ENCODE assay signal across 7 mouse cellular contexts in genomic region chr2:152415287-152415686, GRCm38 (mm10). TPM values are rescaled to one million over a fixed set of nuclear protein-coding genes. Genes with fewer than 3 reads are reported as not detected.
A peak's percentile ranks its signal among the peaks of the same experiment; 100 is the strongest.
DNase-seq lines count a peak whose midpoint lies in the region; ATAC-seq and TF ChIP-seq lines count a peak whose summit lies in the region.

TSS of gene 6820408C15Rik (plus strand) at chr2:152415587.

- H3K4me2 ChIP-seq in lung, embryonic 14.5 days: peak within 1 kb of the TSS; percentile 96
- H3K4me2 ChIP-seq in intestine, postnatal 0 days (replicated peaks; ENCODE audit: low read depth): peak within 1 kb of the TSS; percentile 86
- H3K4me2 ChIP-seq in neural tube, embryonic 15.5 days: peak within 1 kb of the TSS; percentile 91

- H3K4me3 ChIP-seq in lung, embryonic 14.5 days (ENCODE audit: low read depth, low read length): peak within 1 kb of the TSS; percentile 96
- H3K4me3 ChIP-seq in intestine, postnatal 0 days (ENCODE audit: low read depth, low read length): peak within 1 kb of the TSS; percentile 90
- peak within 1 kb of the TSS; percentile 86 for H3K4me3 ChIP-seq in neural tube, embryonic 15.5 days (replicated peaks)

- 17% methylated on average over 4 of the region's 4 CpGs for WGBS in lung, embryonic 14.5 days
- WGBS in intestine, postnatal 0 days: 26% methylated on average over 4 of the region's 4 CpGs
- 28% methylated on average over 4 of the region's 4 CpGs for WGBS in neural tube, embryonic 15.5 days

- H3K36me3 ChIP-seq in lung, embryonic 14.5 days (ENCODE audit: insufficient read depth): 0 out of 2 replicates have a peak, but pooled peaks cover 4% of the 10 kb centered on the region
- H3K36me3 ChIP-seq in intestine, postnatal 0 days (ENCODE audit: control insufficient read depth, insufficient read depth): no peaks in the 10 kb centered on the region
- no peaks in the 10 kb centered on the region; the same call in 1 of the 2 replicates for H3K36me3 ChIP-seq in neural tube, embryonic 15.5 days

- TF ChIP-seq CTCF in lung, embryonic 14.5 days (IDR thresholded peaks at IDR 0.05; ENCODE audit: low read depth): no peak
- no peak for TF ChIP-seq CTCF in intestine, postnatal 0 days (IDR thresholded peaks at IDR 0.05; ENCODE audit: low read depth)

- DNase-seq in lung, embryonic 14.5 days: no peak
- DNase-seq in lung, postnatal 36 days: no peak
- no peak for DNase-seq in cerebellum, postnatal 25 days
- DNase-seq in embryo, embryonic 10 days (ENCODE audit: low spot score): no peak

- H3K27ac ChIP-seq in lung, embryonic 14.5 days (ENCODE audit: low read depth): peak within 1 kb of the TSS; percentile 99
- H3K27ac ChIP-seq in intestine, postnatal 0 days (ENCODE audit: low read depth, low read length): peak within 1 kb of the TSS; percentile 94
- peak within 1 kb of the TSS; percentile 98 for H3K27ac ChIP-seq in neural tube, embryonic 15.5 days (replicated peaks)

- H3K9ac ChIP-seq in lung, embryonic 14.5 days: peak within 1 kb of the TSS; percentile 99
- peak within 1 kb of the TSS; percentile 97 for H3K9ac ChIP-seq in intestine, postnatal 0 days (ENCODE audit: low read depth, low read length)
- peak within 1 kb of the TSS; percentile 86 for H3K9ac ChIP-seq in neural tube, embryonic 15.5 days (replicated peaks)

- no peaks in the 10 kb centered on the region for H3K27me3 ChIP-seq in lung, embryonic 14.5 days (ENCODE audit: insufficient read depth, low read length)
- no peaks in the 10 kb centered on the region for H3K27me3 ChIP-seq in intestine, postnatal 0 days (replicated peaks; ENCODE audit: control insufficient read depth, insufficient read depth, low read length)
- H3K27me3 ChIP-seq in neural tube, embryonic 15.5 days (replicated peaks): no peaks in the 10 kb centered on the region

- ATAC-seq in lung, embryonic 14.5 days (ENCODE audit: insufficient read depth): no peak
- ATAC-seq in erythroid progenitor cell, adult 5-6 weeks (replicated peaks; ENCODE audit: low FRiP score, poor library complexity, severe bottlenecking): 0 out of 2 replicates have a peak, but pooled peaks have one; percentile 1
- no peak for ATAC-seq in intestine, postnatal 0 days
- ATAC-seq in neural tube, embryonic 15.5 days (ENCODE audit: low FRiP score): peak; percentile 1; the same call in 1 of the 2 replicates

- peaks cover 5% of the 10 kb centered on the region; the same call in 1 of the 2 replicates for H3K9me3 ChIP-seq in lung, embryonic 14.5 days (ENCODE audit: low read depth, low read length)
- H3K9me3 ChIP-seq in intestine, postnatal 0 days (ENCODE audit: control insufficient read depth): no peaks in the 10 kb centered on the region; the same call in 1 of the 2 replicates
- no peaks in the 10 kb centered on the region for H3K9me3 ChIP-seq in neural tube, embryonic 15.5 days (replicated peaks)

- peaks cover 10% of the 10 kb centered on the region for H3K4me1 ChIP-seq in lung, embryonic 14.5 days (ENCODE audit: insufficient read depth)
- no peaks in the 10 kb centered on the region; the same call in 1 of the 2 replicates for H3K4me1 ChIP-seq in intestine, postnatal 0 days (replicated peaks; ENCODE audit: control insufficient read depth, insufficient read depth, low read length)
- H3K4me1 ChIP-seq in neural tube, embryonic 15.5 days: peaks cover 44% of the 10 kb centered on the region

RNA-seq across cellular contexts. Expression of gene 6820408C15Rik, which starts in this region (rescaled TPM):
- 0.53 and 1.3 TPM in 2 replicates for polyA plus RNA-seq in lung, embryonic 14.5 days (2014; fragmentation: Nextera tagmentation; extraction: Ambion mirVana)
- total RNA-seq in erythroid progenitor cell, adult 5-6 weeks (2015; ENCODE audit: low replicate concordance): not detected in 2 replicates
- total RNA-seq in erythroid progenitor cell, adult 5-6 weeks (2017; ENCODE audit: low replicate concordance): 1.0 TPM in 1 of 2 replicates, not detected in the other
- 0.34 and 0.37 TPM in 2 replicates for polyA plus RNA-seq in intestine, postnatal 0 days (2015; fragmentation: Nextera tagmentation; extraction: Ambion mirVana)
- 1.2 and 1.5 TPM in 2 replicates for polyA plus RNA-seq in neural tube, embryonic 15.5 days (2015; fragmentation: Nextera tagmentation; extraction: Ambion mirVana)

Comparison
In these comparisons a context has a peak if more than half of its experiments do, and no peak if none do; other contexts are left out.
1. ATAC-seq: peak in erythroid progenitor cell, adult 5-6 weeks (single experiment) and neural tube, embryonic 15.5 days (single experiment); none in lung, embryonic 14.5 days (single experiment) and intestine, postnatal 0 days (single experiment).
2. Peak in every context shown above with its lines, with median percentiles within 50 percentile points of each other: H3K27ac ChIP-seq, H3K4me2 ChIP-seq, H3K4me3 ChIP-seq and H3K9ac ChIP-seq.